Mouse (Mus musculus) kidney, adult 9 months (tissue): ENCODE results near the gene Ubqln1.
A peak's percentile ranks its signal among the peaks of the same experiment; 100 is the strongest.
"Not testable (repeated sequence)": the region's sequence is repeated elsewhere in the genome, so short reads cannot be mapped to it uniquely, and the experiment has no call there.

Experiments used
- DNase-seq: peaks from one replicate; pipeline ENCODE4 v3.0.0; 2022

Gene Ubqln1

DNA sequence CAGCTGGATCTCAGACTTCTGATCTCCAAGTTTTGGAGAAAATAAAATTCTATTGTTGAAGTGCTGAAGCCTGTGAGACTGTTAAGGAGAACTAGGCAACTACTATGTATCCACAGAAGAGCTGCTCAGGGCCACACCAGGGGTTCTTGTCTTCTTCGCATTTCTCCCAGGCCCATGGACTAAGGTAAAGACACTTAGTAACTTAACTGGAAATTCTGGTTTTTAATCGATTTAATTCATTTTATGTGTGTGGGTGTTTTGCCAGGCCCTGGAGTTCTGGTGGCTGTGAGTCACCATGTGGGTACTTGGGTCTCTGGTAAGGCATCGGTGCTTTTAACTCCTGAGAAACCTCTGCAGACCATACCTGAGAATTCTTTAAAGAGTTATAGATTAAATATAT lies 65.8 kb downstream of the Ubqln1 start:
- DNase-seq = no peak

- DNase-seq = peak; percentile 40
These were observed 66.4 kb downstream of the Ubqln1 start for GRCm38 (mm10) chr13:58149033-58149558.

DNA sequence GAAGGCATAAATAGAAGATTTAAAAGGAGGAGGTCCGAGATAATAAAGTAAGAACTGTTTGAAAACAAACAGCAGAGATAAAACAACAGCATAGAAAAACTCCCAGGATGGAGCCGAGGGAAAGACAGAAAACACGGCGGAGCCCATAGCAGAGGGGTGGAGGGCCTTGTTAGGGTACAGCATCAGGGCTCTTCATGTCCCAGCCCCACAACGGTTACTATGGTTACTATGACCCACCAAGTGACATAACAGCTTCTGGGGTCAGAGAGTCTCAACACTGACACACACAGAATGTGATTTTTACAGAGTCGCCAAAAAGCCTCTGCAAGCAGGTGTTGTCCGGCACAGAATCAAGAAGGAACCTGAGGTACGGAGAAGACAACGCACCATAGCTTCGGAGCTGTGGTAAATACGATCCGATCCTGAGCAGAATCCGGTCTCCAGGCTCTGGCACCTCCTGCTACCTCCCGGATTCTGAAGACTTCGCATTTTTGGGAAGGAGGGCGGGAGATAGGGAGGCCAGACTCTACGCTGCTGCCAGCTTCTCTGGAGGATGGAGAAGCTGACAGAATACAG lies 67.1 kb downstream of the Ubqln1 start:
- no peak for DNase-seq

DNA sequence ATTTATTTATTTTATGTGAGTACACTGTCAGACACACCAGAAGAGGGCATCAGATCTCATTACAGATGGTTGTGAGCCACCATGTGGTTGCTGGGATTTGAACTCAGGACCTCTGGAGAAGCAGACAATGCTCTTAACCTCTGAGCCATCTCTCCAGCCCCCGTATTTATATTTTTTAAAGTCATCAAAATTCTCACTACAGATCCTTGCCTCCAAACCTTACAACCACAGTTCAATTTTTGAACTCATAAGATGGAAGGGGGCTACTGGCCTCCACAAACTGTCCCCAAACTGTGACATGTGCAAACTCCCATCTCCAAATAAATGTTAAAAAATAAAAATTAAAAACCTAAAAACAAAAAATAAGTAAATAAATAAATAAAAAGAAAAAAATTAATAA lies 67.7 kb downstream of the Ubqln1 start:
- DNase-seq = no peak

- not testable (repeated sequence) for DNase-seq
These were observed 68.8 kb downstream of the Ubqln1 start for GRCm38 (mm10) chr13:58146603-58147002.

- DNase-seq = no peak
These were observed 83.8 kb downstream of the Ubqln1 start for GRCm38 (mm10) chr13:58131692-58132091.

DNA sequence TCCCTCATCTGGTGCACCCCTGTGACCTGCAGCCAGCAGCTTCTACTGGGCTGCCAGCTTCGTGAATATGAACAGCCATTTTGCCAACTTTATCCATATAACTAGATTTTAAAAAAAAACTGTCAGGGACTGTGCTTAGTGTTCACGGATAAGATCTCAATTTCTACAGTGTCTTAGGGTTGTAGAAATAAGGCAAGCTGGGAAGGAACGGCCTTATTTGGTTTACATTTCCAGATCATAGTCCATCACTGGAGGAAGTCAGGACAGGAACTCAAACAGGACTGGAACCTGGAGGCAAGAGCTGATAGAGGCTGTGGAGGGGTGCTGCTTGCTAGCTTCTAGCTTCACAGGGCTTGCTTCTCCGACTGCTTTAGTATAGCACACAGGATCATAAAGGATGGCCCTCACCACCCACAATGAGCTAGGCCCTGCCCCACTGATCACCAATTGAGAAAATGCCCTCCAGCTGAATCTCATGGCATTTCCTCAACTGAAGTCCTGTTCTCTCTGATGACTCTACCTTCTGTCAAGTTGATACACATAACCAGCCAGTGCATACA lies 85.7 kb downstream of the Ubqln1 start:
- DNase-seq = no peak

DNA sequence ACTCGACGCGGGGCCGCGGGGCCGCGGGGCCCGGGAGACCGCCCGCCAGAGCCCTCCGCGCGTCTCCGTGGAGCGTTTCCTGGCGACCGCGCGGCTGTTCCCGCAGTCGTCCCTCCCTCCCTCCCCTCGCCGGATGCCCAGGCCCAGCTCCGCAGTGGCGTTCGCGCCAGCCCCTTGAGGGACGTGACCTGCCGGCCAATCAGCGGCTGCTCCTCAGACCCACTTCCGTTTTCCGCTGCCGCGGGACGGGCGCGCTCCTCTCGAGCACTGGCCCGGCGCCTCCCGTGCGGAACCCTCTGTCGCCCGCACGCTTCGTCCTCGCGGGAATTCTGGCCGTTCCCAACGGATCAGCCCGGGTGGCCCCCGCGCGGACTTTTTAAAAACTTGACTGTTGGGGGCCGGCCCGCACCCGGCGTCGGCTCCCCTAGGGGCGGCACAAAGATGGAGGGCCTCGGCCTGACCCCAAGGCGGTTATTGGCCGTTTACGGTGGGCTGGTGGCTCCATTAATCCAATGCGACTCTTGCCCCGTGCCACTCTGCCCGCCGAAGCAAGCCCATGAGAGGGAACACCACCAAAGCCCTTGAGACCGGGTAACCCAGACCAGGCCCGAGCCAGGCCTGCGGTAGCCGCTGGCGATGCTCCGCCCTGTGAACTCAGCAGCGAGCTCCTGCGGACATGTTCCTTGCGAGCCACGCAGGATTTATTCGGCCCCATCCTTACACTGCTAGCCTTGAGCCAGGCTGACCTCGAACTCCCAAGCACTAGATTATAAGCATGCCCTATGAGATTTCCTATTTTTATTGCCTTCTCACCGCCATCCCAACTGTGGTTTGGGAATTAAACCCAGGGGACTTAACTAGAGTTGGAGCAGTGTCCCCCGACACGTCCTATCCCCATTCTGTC lies 86.4 kb downstream of the Ubqln1 start:
- DNase-seq = peak; percentile 96

GRCm38 (mm10) chr13:58128396-58128767 lies 87.1 kb downstream of the Ubqln1 start, which contains the start of gene Hnrnpa0:
Hnrnpa0 (minus strand) TSS chr13:58128556.
- peak; percentile 93 for DNase-seq

GRCm38 (mm10) chr13:58127766-58128361 lies 87.6 kb downstream of the Ubqln1 start:
- peak; percentile 66 for DNase-seq

- DNase-seq = no peak
These were observed 88.3 kb downstream of the Ubqln1 start for GRCm38 (mm10) chr13:58126862-58127765.
